Mouse (Mus musculus): Measurements from ENCODE around the gene Ptch2. TPM values are rescaled to one million over a fixed set of nuclear protein-coding genes. Genes with fewer than 3 reads are reported as not detected.

The Ptch2 gene
- total and polyA plus RNA-seq, 2 experiments, result 0.18 to 1.4 TPM

DNA sequence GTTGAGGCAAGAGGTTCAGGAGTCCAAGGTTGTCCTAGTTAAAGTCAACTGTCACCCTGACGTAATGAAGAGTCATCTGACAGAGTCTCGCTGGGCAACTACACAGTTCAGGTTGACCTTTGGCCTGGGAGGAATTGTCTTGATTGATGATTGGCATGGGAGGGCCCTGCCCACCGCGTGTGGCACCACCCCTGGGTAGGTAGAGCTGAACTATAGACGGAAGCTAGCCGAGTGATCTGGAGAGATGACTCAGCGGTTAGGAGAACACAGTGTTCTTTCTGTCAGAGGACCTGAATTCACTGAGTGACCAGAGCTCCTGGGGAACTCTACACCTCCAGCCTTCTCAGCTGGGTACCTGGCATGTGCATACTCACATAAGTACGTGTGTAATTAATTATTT is 40.2 kb downstream of the Ptch2 start:
- Histone ChIP-seq H3K4me1 (ENCODE audit: control insufficient read depth, insufficient read depth, low read length) (peaks cover 20% of the 10 kb centered on the region), H3K27ac (replicated peaks; ENCODE audit: insufficient read depth, low read depth, low read length) (peak overlapping the region; percentile 88), H3K9ac (ENCODE audit: low read depth, low read length) (peak overlapping the region; percentile 68), H3K79me2 (ENCODE audit: control insufficient read depth, insufficient read depth, low read length) (peaks cover 6% of the 10 kb centered on the region; the same call in 1 of the 2 replicates), H3K27me3 (ENCODE audit: control insufficient read depth, insufficient read depth, low read length) (no peaks in the 10 kb centered on the region), H3K4me3 (ENCODE audit: insufficient read depth, low read depth, low read length) (peak overlapping the region; percentile 29; the same call in 1 of the 2 replicates), H3K36me3 (ENCODE audit: control insufficient read depth, insufficient read depth, low read length) (peaks cover 13% of the 10 kb centered on the region; the same call in 1 of the 2 replicates)
- WGBS, result 9% methylated on average over 8 of the region's 8 CpGs
- DNase-seq (ENCODE audit: extremely low read depth, low read depth, low spot score), result peak; percentile 100
- no peak for TF ChIP-seq CTCF (IDR thresholded peaks at IDR 0.05; ENCODE audit: low read depth, low read length)
- peak; percentile 49; the same call in 1 of the 2 replicates for TF ChIP-seq POLR2A (IDR thresholded peaks at IDR 0.05; ENCODE audit: extremely low read depth, insufficient read depth, low read length)

DNA sequence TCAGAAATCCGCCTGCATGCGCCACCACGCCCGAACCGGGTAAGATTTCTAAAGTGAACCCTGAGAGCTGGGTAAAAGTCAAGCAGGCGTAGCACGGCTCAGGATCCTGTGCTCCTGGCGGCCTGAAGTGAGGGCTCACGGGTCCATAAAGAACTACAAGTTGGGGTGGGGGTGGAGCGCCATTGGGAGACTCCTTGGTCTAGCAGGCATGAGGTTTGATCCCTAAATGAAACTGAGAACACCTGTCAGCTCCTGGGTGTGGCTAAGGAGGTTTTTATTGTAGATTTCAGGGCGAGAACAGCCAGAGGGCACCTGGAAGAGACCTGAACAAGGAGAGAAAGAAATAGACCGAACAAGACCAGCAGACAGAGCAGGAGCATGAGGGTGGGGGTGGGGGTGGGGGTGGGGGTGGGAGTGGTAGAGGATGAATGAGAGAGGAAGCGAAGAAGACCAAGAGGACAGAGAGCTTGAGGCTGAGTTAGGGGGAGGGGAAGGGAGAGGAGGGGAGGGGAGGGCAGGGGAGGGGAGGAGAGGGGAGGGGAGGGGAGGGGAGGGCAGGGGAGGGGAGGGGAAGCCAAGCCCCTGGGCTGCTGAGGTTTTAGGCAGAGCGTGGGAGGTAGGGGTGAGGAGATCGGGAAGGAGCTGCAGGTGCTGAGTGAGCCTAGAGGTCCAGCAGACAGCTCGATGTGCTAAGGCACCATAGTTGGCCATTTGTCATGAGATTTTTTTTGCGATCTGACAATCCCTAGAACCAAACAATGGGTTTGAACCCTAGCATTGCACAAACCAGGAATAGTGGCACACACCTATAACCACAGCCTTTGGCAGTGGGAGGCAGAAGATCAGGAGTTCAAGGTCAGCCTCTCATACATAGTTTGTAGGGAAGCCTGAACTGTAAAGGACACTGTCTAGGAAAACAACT is 42.7 kb downstream of the Ptch2 start:
- Histone ChIP-seq H3K27me3 (ENCODE audit: control insufficient read depth, insufficient read depth, low read length) (no peaks in the 10 kb centered on the region), H3K4me3 (ENCODE audit: insufficient read depth, low read depth, low read length) (no peak overlapping the region), H3K4me1 (ENCODE audit: control insufficient read depth, insufficient read depth, low read length) (peaks cover 12% of the 10 kb centered on the region), H3K27ac (replicated peaks; ENCODE audit: insufficient read depth, low read depth, low read length) (peak overlapping the region; percentile 81), H3K36me3 (ENCODE audit: control insufficient read depth, insufficient read depth, low read length) (no peaks in the 10 kb centered on the region), H3K79me2 (ENCODE audit: control insufficient read depth, insufficient read depth, low read length) (peaks cover under 1% of the 10 kb centered on the region; the same call in 1 of the 2 replicates), H3K9ac (ENCODE audit: low read depth, low read length) (peak overlapping the region; percentile 35)
- TF ChIP-seq POLR2A (IDR thresholded peaks at IDR 0.05; ENCODE audit: extremely low read depth, insufficient read depth, low read length), result no peak
- TF ChIP-seq CTCF (IDR thresholded peaks at IDR 0.05; ENCODE audit: low read depth, low read length), result no peak
- 74% methylated on average over 16 of the region's 17 CpGs for WGBS
- no peak for DNase-seq (ENCODE audit: extremely low read depth, low read depth, low spot score)

DNA sequence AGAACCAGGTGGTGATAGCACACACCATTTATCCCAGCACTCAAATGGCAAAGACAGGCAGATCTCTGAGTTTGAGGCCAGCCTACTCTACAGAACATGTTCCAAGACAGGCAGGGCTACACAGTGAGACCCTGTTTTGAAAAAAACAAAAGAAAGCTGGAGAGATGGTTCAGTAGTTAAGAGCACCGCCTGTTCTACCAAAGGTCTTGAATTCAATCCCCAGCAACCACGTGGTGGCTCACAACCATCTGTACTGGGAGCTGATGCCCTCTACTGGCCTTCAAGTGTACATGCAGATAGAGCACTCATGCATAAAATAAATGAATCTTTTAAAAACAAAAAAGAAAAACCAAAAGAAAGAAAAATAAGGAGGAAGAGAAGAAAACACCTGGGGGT is 43.3 kb downstream of the Ptch2 start:
- Histone ChIP-seq H3K9ac (ENCODE audit: low read depth, low read length) (peak overlapping the region; percentile 35), H3K27ac (replicated peaks; ENCODE audit: insufficient read depth, low read depth, low read length) (peak overlapping the region; percentile 81), H3K4me3 (ENCODE audit: insufficient read depth, low read depth, low read length) (no peak overlapping the region), H3K36me3 (ENCODE audit: control insufficient read depth, insufficient read depth, low read length) (no peaks in the 10 kb centered on the region), H3K79me2 (ENCODE audit: control insufficient read depth, insufficient read depth, low read length) (no peaks in the 10 kb centered on the region), H3K27me3 (ENCODE audit: control insufficient read depth, insufficient read depth, low read length) (no peaks in the 10 kb centered on the region), H3K4me1 (ENCODE audit: control insufficient read depth, insufficient read depth, low read length) (peaks cover 12% of the 10 kb centered on the region)
- DNase-seq (ENCODE audit: extremely low read depth, low read depth, low spot score), result peak; percentile 79
- 1% methylated on average over 2 of the region's 2 CpGs for WGBS
- TF ChIP-seq CTCF (IDR thresholded peaks at IDR 0.05; ENCODE audit: low read depth, low read length) (peak; percentile 57), POLR2A (IDR thresholded peaks at IDR 0.05; ENCODE audit: extremely low read depth, insufficient read depth, low read length) (no peak)

DNA sequence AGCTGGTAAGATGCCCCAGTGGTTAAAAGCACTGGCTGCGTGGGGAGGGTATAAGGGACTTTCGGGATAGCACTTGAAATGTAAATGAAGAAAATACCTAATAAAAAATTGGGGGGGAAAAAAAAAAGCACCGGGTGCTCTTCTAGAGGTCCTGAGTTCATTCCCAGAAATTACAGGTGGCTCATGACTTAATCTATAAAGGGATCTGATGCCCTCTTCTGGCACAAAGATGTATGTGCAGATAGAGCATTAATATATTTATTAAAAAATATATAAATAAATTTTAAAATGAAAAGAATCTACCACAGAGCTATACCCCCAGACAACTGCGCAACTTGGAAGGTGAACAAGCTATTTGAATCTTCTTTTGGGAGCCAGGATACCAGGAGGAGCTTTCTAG is 44.7 kb downstream of the Ptch2 start:
- Histone ChIP-seq H3K4me1 (ENCODE audit: control insufficient read depth, insufficient read depth, low read length) (peaks cover 8% of the 10 kb centered on the region), H3K27ac (replicated peaks; ENCODE audit: insufficient read depth, low read depth, low read length) (no peak overlapping the region), H3K27me3 (ENCODE audit: control insufficient read depth, insufficient read depth, low read length) (no peaks in the 10 kb centered on the region), H3K9ac (ENCODE audit: low read depth, low read length) (no peak overlapping the region), H3K36me3 (ENCODE audit: control insufficient read depth, insufficient read depth, low read length) (no peaks in the 10 kb centered on the region), H3K4me3 (ENCODE audit: insufficient read depth, low read depth, low read length) (no peak overlapping the region), H3K79me2 (ENCODE audit: control insufficient read depth, insufficient read depth, low read length) (no peaks in the 10 kb centered on the region)
- WGBS, result 35% methylated on average over 4 of the region's 4 CpGs
- peak; percentile 31 for DNase-seq (ENCODE audit: extremely low read depth, low read depth, low spot score)
- TF ChIP-seq CTCF (IDR thresholded peaks at IDR 0.05; ENCODE audit: low read depth, low read length) (no peak), POLR2A (IDR thresholded peaks at IDR 0.05; ENCODE audit: extremely low read depth, insufficient read depth, low read length) (no peak)

DNA sequence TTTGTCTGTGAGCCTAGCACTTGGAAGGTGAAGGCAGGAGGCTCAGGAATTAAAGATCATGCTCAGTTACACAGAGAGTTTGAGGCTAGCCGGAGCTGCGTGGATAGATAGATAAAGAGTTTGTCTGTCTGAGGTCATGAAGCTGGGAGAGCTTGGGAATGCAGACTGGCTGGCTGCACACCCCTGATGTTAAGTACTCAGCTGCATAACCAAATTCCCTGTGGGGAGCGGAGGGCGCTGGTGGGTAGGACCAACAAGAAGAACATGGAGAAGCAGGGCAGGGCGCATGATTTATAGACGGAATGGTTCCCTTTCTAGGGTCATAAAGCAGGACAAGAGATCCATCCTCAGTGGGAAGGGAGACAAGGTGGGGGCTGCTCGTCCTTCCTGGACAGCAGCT is 47.1 kb downstream of the Ptch2 start:
- Histone ChIP-seq H3K9ac (ENCODE audit: low read depth, low read length) (no peak overlapping the region), H3K4me3 (ENCODE audit: insufficient read depth, low read depth, low read length) (no peak overlapping the region), H3K27me3 (ENCODE audit: control insufficient read depth, insufficient read depth, low read length) (no peaks in the 10 kb centered on the region), H3K27ac (replicated peaks; ENCODE audit: insufficient read depth, low read depth, low read length) (no peak overlapping the region), H3K4me1 (ENCODE audit: control insufficient read depth, insufficient read depth, low read length) (peaks cover 8% of the 10 kb centered on the region), H3K79me2 (ENCODE audit: control insufficient read depth, insufficient read depth, low read length) (no peaks in the 10 kb centered on the region), H3K36me3 (ENCODE audit: control insufficient read depth, insufficient read depth, low read length) (no peaks in the 10 kb centered on the region)
- 73% methylated on average over 7 of the region's 7 CpGs for WGBS
- DNase-seq (ENCODE audit: extremely low read depth, low read depth, low spot score), result no peak
- no peak for TF ChIP-seq POLR2A (IDR thresholded peaks at IDR 0.05; ENCODE audit: extremely low read depth, insufficient read depth, low read length)
- TF ChIP-seq CTCF (IDR thresholded peaks at IDR 0.05; ENCODE audit: low read depth, low read length), result no peak

DNA sequence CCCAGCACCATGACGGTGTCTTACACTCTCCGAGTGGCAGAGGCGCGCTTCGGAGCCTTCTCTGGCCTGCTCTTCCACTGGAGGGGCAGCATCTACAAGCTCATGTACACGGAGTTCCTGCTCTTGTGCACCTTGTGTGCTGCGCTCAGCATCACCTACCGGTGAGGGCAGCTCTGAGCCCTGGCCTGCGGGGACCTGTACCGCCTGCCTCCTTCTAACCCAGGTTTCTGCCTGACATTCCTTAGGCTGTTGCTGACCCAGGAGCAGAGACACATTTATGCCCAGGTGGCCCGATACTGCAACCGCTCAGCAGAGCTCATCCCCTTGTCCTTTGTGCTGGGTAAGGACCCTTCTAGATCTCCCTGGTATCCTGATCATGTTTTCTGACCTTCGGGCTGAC is 49.4 kb downstream of the Ptch2 start:
- 97% methylated on average over 13 of the region's 13 CpGs for WGBS
- no peak for DNase-seq (ENCODE audit: extremely low read depth, low read depth, low spot score)
- TF ChIP-seq POLR2A (IDR thresholded peaks at IDR 0.05; ENCODE audit: extremely low read depth, insufficient read depth, low read length), result no peak
- no peak for TF ChIP-seq CTCF (IDR thresholded peaks at IDR 0.05; ENCODE audit: low read depth, low read length)

More for the DNA sequence above, 49.4 kb downstream of the Ptch2 start:
- Histone ChIP-seq H3K4me1 (ENCODE audit: control insufficient read depth, insufficient read depth, low read length) (no peaks in the 10 kb centered on the region), H3K27me3 (ENCODE audit: control insufficient read depth, insufficient read depth, low read length) (no peaks in the 10 kb centered on the region), H3K4me3 (ENCODE audit: insufficient read depth, low read depth, low read length) (no peak overlapping the region), H3K9ac (ENCODE audit: low read depth, low read length) (no peak overlapping the region), H3K79me2 (ENCODE audit: control insufficient read depth, insufficient read depth, low read length) (no peaks in the 10 kb centered on the region), H3K36me3 (ENCODE audit: control insufficient read depth, insufficient read depth, low read length) (peaks cover 1% of the 10 kb centered on the region), H3K27ac (replicated peaks; ENCODE audit: insufficient read depth, low read depth, low read length) (no peak overlapping the region)

Data from liver, adult 2 months (tissue).